Mouse (Mus musculus) kidney, postnatal 36 days (tissue): ENCODE data around the gene Cldn18.
A peak's percentile ranks its signal among the peaks of the same experiment; 100 is the strongest.

Source experiments
- DNase-seq, 2 experiments: peaks; one replicate each; pipeline ENCODE4 v3.0.0; 2021 to 2022; ENCODE audit warnings: mixed read lengths in 2 of 2

The Cldn18 gene

GRCm38 (mm10) chr9:99717134-99717533 is at the start of gene Cldn18:
Gene Cldn18, minus strand, starts transcription at chr9:99717267.
- DNase-seq, result no peak

DNA sequence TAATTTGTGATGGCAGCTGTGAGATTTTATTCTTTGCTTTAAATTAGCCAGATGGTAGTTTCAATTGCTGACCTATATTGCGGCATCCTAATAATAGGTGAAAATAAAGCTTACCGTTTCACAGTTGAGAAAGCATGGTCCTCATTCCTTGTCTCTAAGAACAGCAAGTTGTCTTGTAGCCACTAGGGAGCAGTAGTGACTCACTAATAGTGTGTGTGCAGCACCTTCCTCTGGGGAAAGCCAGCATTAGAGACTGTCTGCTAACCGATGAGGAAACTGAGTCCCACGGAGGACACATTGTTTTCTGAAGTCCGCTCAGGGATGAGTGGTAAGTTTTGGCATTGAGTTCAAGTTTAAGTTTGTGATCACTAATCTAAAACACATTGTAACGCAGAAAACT is 46.5 kb upstream of the Cldn18 start:
- peak; percentile 9 to 11 for DNase-seq

GRCm38 (mm10) chr9:99750272-99750671 is 33.2 kb upstream of the Cldn18 start:
- peak in 1 of 2 experiments; percentile 29 for DNase-seq

DNA sequence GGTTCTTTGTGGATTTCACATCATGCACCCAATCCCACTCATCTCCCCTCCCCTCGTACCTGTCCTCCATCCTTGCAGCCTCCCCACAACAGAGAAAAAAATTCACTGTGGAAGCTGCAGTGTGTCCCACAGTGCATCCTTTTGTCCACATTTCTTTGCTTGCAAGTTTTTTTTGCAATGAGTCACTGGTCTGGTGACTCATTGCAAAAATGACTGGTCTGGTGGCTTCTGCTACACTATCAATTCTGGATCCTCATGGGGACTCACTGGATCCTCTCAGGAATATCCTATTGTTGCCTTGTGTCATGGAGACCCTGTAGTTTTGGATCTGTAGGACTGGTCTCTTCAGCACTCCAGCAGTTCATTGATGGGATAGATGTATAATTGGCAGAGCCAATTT is 31.2 kb upstream of the Cldn18 start:
- DNase-seq, result no peak

- DNase-seq, result no peak
These were observed 30.7 kb upstream of the Cldn18 start for GRCm38 (mm10) chr9:99747731-99748130.

- no peak for DNase-seq
These were observed 27.5 kb upstream of the Cldn18 start for GRCm38 (mm10) chr9:99744548-99744947.

DNA sequence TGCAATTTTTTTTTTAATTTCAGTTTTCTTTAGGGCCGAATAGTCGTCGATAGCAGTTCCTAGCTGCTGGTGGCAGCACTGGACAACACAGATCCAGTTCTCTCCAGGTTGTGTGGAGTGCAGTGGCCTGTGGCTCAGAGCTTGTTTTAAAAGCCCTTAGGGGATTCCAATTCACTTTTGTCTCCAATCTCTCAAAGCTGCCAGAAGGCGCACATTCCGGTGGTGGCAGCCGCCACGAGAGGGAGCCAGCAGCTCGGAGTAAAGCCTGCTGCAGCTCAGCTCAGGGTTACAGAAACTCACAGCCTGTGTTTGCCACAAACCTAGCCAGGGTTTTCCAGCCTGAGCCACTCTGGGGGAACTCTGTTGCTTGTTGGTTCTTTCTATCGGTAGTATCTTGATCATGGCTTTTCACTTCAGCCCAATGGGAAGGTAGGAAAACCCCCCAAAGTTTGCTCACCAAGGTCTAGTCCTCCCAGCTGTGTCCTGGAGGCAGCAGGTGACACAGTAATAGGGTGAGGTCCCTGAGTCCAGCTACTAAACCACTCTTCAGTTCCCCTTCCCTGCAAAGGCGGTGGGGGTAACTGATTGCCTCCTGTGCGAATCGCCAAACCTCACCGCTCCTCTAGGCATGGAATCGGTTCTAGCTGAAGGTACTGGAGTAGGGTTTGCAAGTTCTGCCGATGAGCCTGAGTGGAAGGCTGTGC is 13.0 kb upstream of the Cldn18 start:
- peak; percentile 54 to 86 for DNase-seq

DNA sequence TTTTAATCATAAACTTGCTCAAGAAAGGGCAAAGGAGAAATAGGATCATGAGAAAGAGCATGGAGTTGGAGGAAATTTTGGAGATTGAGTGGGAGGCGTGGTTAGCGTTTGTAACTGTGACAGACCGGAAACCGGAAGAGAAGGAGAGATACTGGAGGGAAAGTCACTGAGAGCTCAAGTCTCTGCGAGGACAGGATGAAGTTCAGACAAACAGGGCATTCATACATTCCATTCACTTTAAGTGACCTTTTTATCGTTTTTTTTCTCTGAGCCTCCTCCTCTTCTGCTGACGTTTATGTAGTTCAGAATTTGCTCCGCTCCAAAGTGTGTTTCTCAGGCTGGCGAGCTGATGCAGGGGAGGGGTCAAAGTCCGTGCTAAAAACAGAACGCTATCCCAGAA is 10.8 kb upstream of the Cldn18 start:
- peak; percentile 36 to 40 for DNase-seq

DNA sequence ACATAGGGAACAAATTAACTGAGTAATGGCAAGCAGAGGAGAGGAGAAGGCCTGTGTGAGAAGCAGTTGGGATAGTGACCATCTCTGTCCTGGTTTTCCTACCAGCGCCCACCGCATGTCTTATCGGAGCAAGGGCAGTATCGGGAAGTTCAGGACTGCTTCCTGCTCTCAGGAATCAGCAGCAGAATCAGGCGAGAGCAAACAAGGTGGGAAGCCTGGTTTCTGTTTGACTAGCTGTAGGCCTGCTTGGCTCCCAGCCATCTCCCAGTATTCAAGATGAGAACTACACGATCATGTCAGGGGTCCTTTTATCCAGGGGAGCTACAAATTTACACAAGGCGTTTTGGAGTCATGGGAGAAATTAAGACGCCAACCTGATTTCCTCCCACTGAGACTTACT is 8.2 kb upstream of the Cldn18 start:
- peak in 1 of 2 experiments; percentile 34 for DNase-seq

GRCm38 (mm10) chr9:99720011-99720410 is 2.9 kb upstream of the Cldn18 start:
- DNase-seq, result no peak

- no peak for DNase-seq
These were observed 6.8 kb downstream of the Cldn18 start for GRCm38 (mm10) chr9:99710297-99710696.

GRCm38 (mm10) chr9:99709588-99710248 is 7.3 kb downstream of the Cldn18 start:
- DNase-seq, result no peak

DNA sequence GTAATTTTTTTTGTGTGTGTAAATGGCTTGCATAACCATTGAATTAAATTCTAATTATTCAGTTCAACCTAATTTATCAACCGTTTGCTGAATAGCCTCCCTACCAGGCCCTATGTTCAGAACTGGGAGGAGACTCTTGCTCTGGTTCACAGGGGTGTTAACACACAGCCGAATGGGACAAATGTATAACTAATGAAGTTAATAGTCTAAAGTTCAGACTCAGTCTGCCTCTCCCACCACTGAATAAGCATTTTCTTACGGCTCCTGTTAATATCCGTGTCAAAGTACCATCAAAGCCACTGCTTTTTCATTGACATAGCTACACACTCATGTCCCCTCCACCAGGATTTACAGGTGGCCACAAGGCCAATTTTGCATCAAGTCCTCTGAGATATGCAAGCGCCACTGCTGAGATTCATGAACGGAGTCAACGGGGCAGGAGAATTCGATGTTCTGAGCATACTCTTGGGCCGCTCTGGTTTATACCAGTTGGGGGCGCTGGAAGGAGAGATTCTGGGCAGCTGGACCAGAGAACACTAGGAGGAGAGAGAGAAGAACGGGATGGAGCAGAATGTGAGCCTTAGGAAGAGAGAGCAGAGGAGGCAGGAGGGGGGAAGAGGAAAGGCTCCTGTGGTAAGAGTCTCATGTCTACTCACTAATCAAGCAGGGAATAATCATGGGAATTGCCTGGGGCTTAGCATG is 9.5 kb downstream of the Cldn18 start:
- peak; percentile 52 to 69 for DNase-seq

- DNase-seq, result no peak
These were observed 10.8 kb downstream of the Cldn18 start for GRCm38 (mm10) chr9:99706264-99706663.

DNA sequence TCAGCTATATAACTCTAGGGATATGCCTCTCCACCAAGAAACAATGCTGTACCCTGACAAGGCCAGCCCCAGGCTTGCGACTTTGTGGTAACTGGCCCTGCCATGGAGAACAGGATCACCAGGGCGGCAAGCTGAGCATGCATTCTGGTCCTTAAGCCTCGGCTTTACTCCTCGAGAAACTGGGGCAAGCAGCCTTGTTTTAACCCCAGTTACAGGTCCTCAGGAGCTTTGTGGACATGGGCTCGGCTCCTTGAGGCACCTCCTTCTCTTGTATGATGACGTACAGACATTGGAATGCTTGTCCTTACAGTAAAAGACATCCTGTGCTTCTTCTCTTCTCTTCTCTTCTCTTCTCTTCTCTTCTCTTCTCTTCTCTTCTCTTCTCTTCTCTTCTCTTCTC is 13.4 kb downstream of the Cldn18 start:
- DNase-seq, result no peak

DNA sequence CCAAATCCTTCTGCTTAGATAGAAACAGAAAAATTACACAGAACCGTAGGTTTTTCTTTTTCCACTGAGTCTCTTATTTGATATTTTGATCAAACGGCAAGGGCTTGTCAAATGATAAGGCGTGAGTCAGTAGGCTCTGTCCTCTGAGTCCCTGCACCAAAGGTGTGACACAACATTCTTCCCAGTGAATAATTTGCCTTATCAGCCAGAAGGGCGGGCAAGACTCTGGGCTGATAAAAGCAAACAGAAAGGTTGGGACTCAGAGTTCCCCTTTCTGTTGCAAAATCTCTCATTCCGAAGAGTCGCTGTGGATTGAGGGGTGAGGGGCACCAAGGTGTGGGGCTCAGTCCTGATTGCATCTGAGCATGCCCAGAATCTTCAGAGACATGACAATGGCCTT is 14.9 kb downstream of the Cldn18 start:
- no peak for DNase-seq

GRCm38 (mm10) chr9:99701187-99701586 is 15.9 kb downstream of the Cldn18 start:
- DNase-seq, result no peak

DNA sequence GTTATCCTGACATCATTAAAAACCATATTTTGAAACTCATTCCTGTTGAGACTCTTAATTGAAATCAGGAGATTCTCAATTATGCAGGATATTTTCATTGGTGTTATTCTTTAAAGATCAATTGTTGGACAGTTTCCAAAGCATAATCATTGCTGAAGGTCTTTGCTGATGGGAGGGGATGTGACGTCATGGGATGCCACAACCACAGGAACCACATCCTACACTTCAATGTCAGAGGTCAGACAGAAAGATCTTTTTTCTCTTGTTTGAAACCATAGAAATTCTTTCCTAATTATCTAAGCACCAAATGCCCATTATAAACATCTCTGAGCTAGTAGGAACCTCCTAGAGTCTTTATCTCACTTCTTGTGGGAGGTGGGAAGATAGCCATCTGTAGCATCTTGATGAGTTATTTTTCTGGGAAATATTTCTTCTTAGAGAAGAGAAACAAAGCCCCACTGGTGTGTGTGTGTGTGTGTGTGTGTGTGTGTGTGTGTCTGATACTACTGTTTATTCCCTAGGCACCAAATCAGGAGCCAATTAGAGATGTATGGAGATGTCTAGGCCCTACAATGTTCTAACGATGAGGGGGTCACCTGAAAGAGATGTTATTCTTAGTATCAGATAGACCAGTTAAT is 17.2 kb downstream of the Cldn18 start:
- DNase-seq, result no peak

GRCm38 (mm10) chr9:99694961-99695360 is 22.1 kb downstream of the Cldn18 start:
- DNase-seq, result no peak

DNA sequence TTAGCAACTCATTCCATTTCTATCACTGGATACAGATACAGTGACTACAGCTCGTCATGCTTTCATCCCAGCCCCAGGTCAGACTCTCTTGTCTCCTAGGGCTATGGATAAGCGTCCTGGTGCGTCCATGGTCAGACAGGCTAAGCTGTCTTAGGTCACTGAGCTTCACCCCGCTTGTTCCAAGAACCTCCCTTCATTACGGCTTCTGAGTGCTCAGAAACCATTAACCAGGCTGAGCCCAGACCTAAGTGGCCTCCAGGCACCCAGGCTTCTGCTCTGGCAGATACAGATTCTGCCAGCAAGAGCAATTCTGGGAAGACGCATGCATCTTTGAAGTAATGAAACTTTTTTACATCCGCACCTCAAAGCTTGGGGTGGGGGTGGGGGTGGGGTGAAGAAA is 26.7 kb downstream of the Cldn18 start:
- DNase-seq, result peak; percentile 48 to 66

DNA sequence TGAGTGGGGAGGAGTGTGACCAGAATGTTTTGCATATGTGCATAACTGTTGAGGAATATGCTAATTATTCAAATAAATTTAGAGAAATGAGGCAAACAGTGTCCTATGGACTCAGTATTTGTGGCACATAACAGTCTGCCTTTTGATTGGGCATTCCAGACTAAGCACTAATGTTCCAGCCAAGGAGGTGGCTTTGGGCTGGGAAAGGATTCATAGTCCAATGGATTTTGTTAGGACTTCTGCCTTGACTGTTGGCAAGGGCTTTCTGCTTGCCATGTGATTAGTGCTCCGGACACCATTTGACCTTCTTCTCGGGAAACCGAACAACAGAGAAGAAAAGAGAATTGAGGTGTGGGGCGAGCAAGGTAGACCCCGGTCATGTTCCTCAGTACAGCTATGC is 27.3 kb downstream of the Cldn18 start:
- peak in 1 of 2 experiments; percentile 41 for DNase-seq

DNA sequence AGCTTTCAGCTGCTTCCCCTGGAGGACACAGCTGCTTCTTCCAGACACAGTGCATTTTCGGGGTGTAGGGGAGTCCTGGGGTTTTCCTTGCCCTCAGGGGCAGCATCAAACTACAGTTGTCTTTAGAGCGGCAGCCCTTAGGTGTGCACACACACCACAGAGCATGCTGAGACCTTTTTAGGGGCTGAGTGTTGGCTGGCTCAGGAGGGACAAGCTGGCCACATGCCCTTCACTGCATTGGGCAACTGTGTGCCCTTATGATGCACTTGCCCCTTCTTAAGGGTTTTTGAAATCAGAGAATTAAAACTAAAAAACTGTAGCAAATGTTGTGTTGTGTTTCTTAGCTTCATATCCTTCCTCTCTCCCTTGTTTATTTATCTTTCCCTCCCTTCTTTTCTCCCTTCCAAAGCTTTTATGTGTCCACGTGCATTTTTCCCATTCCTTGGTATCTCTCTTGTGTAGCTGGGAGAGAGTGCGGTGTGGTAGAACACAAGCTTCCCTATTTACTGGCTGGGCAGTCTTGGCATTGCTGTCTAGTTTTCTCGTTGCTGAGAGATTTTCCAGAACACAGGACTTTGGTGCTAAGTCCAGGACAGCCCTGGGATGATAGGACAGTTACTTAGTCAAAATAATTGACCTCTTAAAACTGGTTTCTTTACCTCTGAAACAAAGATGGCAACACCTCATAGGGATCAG is 31.4 kb downstream of the Cldn18 start:
- DNase-seq, result peak in 1 of 2 experiments; percentile 55

GRCm38 (mm10) chr9:99685061-99685521 is 32.0 kb downstream of the Cldn18 start:
- DNase-seq, result no peak
